Mouse (Mus musculus) hindbrain, embryonic 15.5 days (tissue): Measurements from ENCODE around the gene Mzt1. TPM values are rescaled to one million over a fixed set of nuclear protein-coding genes. Genes with fewer than 3 reads are reported as not detected.

Experiments
- ATAC-seq: fragments of 200-750 bp; cut with Nextera tagmentation; 2 replicates; pipeline ENCODE4 v1.8.0; 2017; ENCODE audit warnings: low read depth, moderate number of reproducible peaks, moderate TSS enrichment; ENCODE audit not compliant: low FRiP score
- H3K27ac ChIP-seq: fragments of 300-500 bp; sonication (generic); replicated peaks from 2 replicates; pipeline ENCODE4 v1.5.1; 2015; ENCODE audit warnings: mild to moderate bottlenecking, inconsistent platforms
- H3K27me3 ChIP-seq: fragments of 300-500 bp; sonication (generic); 2 replicates; pipeline ENCODE4 v1.6.1; 2015; ENCODE audit warnings: control low read depth, inconsistent platforms
- H3K36me3 ChIP-seq: fragments of 300-500 bp; sonication (generic); 2 replicates; pipeline ENCODE4 v1.6.1; 2015; ENCODE audit warnings: control low read depth, inconsistent platforms
- H3K4me1 ChIP-seq: fragments of 300-500 bp; sonication (generic); replicated peaks from 2 replicates; pipeline ENCODE4 v1.6.1; 2015; ENCODE audit warnings: control low read depth, inconsistent platforms
- H3K4me2 ChIP-seq: fragments of 300-500 bp; sonication (generic); 2 replicates; pipeline ENCODE4 v1.6.1; 2015; ENCODE audit warnings: moderate library complexity, mild to moderate bottlenecking, inconsistent platforms
- H3K4me3 ChIP-seq: fragments of 300-500 bp; sonication (generic); 2 replicates; pipeline ENCODE4 v1.5.1; 2015; ENCODE audit warnings: mild to moderate bottlenecking, inconsistent platforms
- H3K9ac ChIP-seq: fragments of 300-500 bp; sonication (generic); 2 replicates; pipeline ENCODE4 v1.6.1; 2015; ENCODE audit warnings: inconsistent platforms
- H3K9me3 ChIP-seq: fragments of 300-500 bp; sonication (generic); 2 replicates; pipeline ENCODE4 v1.6.1; 2016; ENCODE audit warnings: control low read depth, inconsistent platforms
- WGBS: fragments of 180-500 bp; shearing (Covaris S2); methylation state at CpG from one replicate; pipeline ENCODE4 v1.1.7; 2015; 5-methylcytosine and 5-hydroxymethylcytosine counted together
- polyA plus RNA-seq: library from polyadenylated mRNA; unstranded; fragments of >200 nt; fragmentation: Nextera tagmentation; extraction: Ambion mirVana; gene quantifications from 2 replicates; pipeline ENCODE4 v1.2.1, GENCODE M21; 2015

Mzt1 gene
- polyA plus RNA-seq: 98.4 and 99.5 TPM in 2 replicates

GRCm38 (mm10) chr14:99046031-99046781 lies at the start of gene Mzt1, which contains the start of gene Bora:
Gene Mzt1 (minus strand): TSS chr14:99046134.
Gene Bora (plus strand): TSS chr14:99046222.
- peak; percentile 96 for ATAC-seq
- H3K4me1 ChIP-seq: peaks cover 26% of the 10 kb centered on the region
- H3K4me3 ChIP-seq: peak within 1 kb of the TSS; percentile 90
- H3K36me3 ChIP-seq: no peaks in the 10 kb centered on the region
- H3K9me3 ChIP-seq: no peaks in the 10 kb centered on the region
- under 1% methylated on average over 80 of the region's 81 CpGs for WGBS
- peak within 1 kb of the TSS; percentile 81 for H3K27ac ChIP-seq
- peak within 1 kb of the TSS; percentile 93 for H3K9ac ChIP-seq
- no peaks in the 10 kb centered on the region for H3K27me3 ChIP-seq
- peak within 1 kb of the TSS; percentile 70 for H3K4me2 ChIP-seq

DNA sequence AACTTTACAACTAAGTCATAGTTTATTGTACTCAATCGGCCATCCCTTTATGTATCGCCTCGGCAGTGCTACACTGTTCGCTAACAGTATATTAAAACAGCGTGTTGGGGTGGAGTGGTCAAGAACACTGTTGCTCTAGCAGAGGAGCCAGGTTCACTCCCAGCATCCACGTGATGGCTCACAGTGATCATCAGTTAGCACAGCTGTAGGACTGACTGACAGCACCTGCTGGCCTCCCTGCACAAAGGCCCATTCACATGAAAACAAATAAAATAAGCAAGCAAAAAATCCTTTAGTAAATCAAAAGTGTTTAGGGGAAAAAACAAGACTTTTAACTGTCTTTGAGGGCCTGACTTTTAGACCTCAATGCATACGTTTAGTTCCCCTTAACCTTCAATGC lies 43.0 kb upstream of the Mzt1 start:
- Histone ChIP-seq H3K9me3 (no peaks in the 10 kb centered on the region), H3K9ac (no peak overlapping the region), H3K4me2 (no peak overlapping the region), H3K4me1 (no peaks in the 10 kb centered on the region), H3K27me3 (no peaks in the 10 kb centered on the region), H3K36me3 (peaks cover 64% of the 10 kb centered on the region), H3K27ac (no peak overlapping the region), H3K4me3 (no peak overlapping the region)
- 94% methylated on average over 7 of the region's 7 CpGs for WGBS
- no peak for ATAC-seq

GRCm38 (mm10) chr14:99071146-99071545 lies 25.2 kb upstream of the Mzt1 start:
- no peak overlapping the region for H3K4me2 ChIP-seq
- H3K9ac ChIP-seq: no peak overlapping the region
- H3K4me3 ChIP-seq: no peak overlapping the region
- H3K36me3 ChIP-seq: peaks cover 7% of the 10 kb centered on the region
- no peak for ATAC-seq
- H3K27ac ChIP-seq: no peak overlapping the region
- no peaks in the 10 kb centered on the region for H3K4me1 ChIP-seq
- no peaks in the 10 kb centered on the region for H3K9me3 ChIP-seq
- H3K27me3 ChIP-seq: no peaks in the 10 kb centered on the region
- 90% methylated on average over 4 of the region's 4 CpGs for WGBS

GRCm38 (mm10) chr14:99063091-99063490 lies 17.2 kb upstream of the Mzt1 start:
- no peaks in the 10 kb centered on the region for H3K9me3 ChIP-seq
- H3K27ac ChIP-seq: no peak overlapping the region
- H3K4me2 ChIP-seq: no peak overlapping the region
- H3K9ac ChIP-seq: no peak overlapping the region
- no peaks in the 10 kb centered on the region for H3K4me1 ChIP-seq
- no peak for ATAC-seq
- no peak overlapping the region for H3K4me3 ChIP-seq
- no peaks in the 10 kb centered on the region for H3K36me3 ChIP-seq
- 97% methylated on average over 2 of the region's 2 CpGs for WGBS
- no peaks in the 10 kb centered on the region for H3K27me3 ChIP-seq

GRCm38 (mm10) chr14:99060616-99061015 lies 14.7 kb upstream of the Mzt1 start:
- Histone ChIP-seq H3K9me3 (no peaks in the 10 kb centered on the region), H3K27me3 (no peaks in the 10 kb centered on the region), H3K27ac (no peak overlapping the region), H3K4me3 (no peak overlapping the region), H3K36me3 (no peaks in the 10 kb centered on the region), H3K4me1 (no peaks in the 10 kb centered on the region), H3K4me2 (no peak overlapping the region), H3K9ac (no peak overlapping the region)
- ATAC-seq: no peak
- WGBS: 90% methylated on average over 12 of the region's 12 CpGs

DNA sequence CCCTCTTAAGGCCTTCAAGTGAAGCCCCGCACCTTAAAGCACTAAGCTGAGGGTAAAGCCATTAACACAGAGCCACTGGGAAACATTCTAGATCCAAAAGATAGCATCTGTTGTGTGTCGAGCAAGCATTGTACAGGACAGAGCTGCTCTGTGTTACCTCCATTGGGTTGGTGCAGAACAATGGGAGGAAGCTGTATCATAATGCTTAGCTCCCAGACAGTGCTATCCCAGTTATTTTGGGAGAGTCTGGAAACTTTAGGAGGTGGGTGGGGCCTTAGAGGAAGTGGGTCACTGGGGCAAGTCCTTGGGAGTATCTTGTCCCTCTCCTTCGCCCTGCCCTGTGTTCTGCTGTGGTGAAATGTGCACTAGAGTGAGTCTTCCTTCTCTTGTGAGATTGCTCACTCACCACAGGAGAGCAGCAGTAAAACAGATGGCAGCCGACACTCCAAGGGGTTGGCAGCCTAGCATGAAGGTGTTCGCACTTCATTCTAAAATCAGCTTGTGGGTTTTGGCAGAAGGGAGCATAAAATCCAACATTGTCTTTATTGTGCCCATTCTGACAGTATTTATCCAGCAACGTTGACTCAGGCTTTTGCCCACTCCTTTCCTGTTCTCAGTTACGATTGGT lies 13.1 kb upstream of the Mzt1 start:
- 85% methylated on average over 7 of the region's 7 CpGs for WGBS
- no peak overlapping the region for H3K4me3 ChIP-seq
- ATAC-seq: 0 out of 2 replicates have a peak, but pooled peaks have one; percentile 30

GRCm38 (mm10) chr14:99046782-99047181 lies 848 bp upstream of the Mzt1 start:
- H3K9ac ChIP-seq: peak overlapping the region; percentile 93
- no peaks in the 10 kb centered on the region for H3K27me3 ChIP-seq
- no peaks in the 10 kb centered on the region for H3K36me3 ChIP-seq
- peak overlapping the region; percentile 70 for H3K4me2 ChIP-seq
- WGBS: under 1% methylated on average over 15 of the region's 15 CpGs
- H3K27ac ChIP-seq: no peak overlapping the region
- H3K4me3 ChIP-seq: peak overlapping the region; percentile 90
- peak; percentile 21; the same call in 1 of the 2 replicates for ATAC-seq
- H3K9me3 ChIP-seq: no peaks in the 10 kb centered on the region
- peaks cover 21% of the 10 kb centered on the region for H3K4me1 ChIP-seq

More for the DNA sequence above, 13.1 kb upstream of the Mzt1 start:
- H3K27me3 ChIP-seq: no peaks in the 10 kb centered on the region
- no peaks in the 10 kb centered on the region for H3K9me3 ChIP-seq
- H3K9ac ChIP-seq: no peak overlapping the region
- no peaks in the 10 kb centered on the region for H3K4me1 ChIP-seq
- H3K4me2 ChIP-seq: no peak overlapping the region
- H3K27ac ChIP-seq: no peak overlapping the region
- no peaks in the 10 kb centered on the region for H3K36me3 ChIP-seq

DNA sequence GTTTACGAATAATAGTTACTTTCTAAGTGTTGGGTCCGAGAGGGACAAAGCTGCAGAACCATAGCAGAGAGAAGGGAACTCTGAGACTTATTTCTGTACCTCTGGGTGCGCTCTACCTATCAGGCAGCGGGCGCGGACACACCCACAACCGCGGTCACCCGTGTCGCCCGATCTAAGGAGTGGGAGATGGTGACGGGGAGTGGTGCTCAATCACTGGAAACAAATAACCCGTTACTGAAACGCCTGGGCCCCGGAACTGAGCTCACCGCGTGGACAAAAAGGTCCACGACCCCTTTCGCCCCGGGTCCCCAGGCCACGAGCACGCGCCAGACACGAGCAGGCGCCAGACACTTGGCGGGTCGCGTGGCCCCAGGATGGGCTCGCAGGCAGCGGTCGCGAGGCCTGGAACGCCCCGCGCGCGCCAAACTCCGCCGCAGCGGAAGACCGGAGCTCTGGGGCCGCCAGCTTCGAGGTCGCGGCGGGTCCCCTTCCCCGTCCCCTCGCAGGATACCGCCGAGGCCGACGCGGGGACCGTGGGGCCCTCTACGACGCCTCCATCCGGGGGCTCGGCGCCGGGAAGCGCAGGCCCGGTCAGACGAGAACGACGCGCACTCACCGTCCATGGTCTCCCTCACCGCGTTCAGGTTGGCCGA lies 430 bp downstream of the Mzt1 start:
- peak overlapping the region; percentile 70 for H3K4me2 ChIP-seq
- H3K36me3 ChIP-seq: no peaks in the 10 kb centered on the region
- H3K27me3 ChIP-seq: no peaks in the 10 kb centered on the region
- no peaks in the 10 kb centered on the region for H3K9me3 ChIP-seq
- no peak for ATAC-seq
- peak overlapping the region; percentile 81 for H3K27ac ChIP-seq
- peak overlapping the region; percentile 90 for H3K4me3 ChIP-seq
- H3K4me1 ChIP-seq: peaks cover 28% of the 10 kb centered on the region
- H3K9ac ChIP-seq: peak overlapping the region; percentile 93
- under 1% methylated on average over 69 of the region's 70 CpGs for WGBS

DNA sequence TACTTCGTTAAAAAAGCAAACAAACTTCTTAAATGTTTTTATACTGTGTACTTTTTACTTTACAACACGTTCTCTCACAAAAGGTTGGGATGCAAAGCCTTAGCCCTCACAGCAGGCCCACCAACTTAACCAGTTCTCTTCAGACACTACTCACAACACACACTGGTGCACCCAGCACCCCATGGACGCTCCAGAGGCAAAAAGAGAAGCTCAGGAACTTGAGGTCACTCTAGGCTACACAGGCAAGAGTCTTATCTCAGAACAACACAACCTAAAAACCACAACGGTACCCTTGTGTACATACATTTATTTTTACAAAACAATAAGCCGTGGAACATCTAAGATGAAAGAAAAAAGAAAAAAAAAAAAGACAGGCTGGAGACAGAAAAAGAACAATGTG lies 1.2 kb downstream of the Mzt1 start:
- H3K4me3 ChIP-seq: peak overlapping the region; percentile 90
- peak overlapping the region; percentile 70 for H3K4me2 ChIP-seq
- WGBS: 4% methylated on average over 5 of the region's 5 CpGs
- no peaks in the 10 kb centered on the region for H3K27me3 ChIP-seq
- no peak for ATAC-seq
- 0 out of 2 replicates have a peak, but pooled peaks cover 3% of the 10 kb centered on the region for H3K36me3 ChIP-seq
- H3K9ac ChIP-seq: peak overlapping the region; percentile 93
- H3K9me3 ChIP-seq: no peaks in the 10 kb centered on the region
- H3K4me1 ChIP-seq: peaks cover 28% of the 10 kb centered on the region
- H3K27ac ChIP-seq: no peak overlapping the region

- Histone ChIP-seq H3K4me2 (peak overlapping the region; percentile 70), H3K27me3 (no peaks in the 10 kb centered on the region), H3K4me3 (peak overlapping the region; percentile 90; the same call in 1 of the 2 replicates), H3K9me3 (no peaks in the 10 kb centered on the region), H3K4me1 (peaks cover 28% of the 10 kb centered on the region), H3K27ac (no peak overlapping the region), H3K9ac (0 out of 2 replicates have a peak overlapping the region, but pooled peaks have one; percentile 34), H3K36me3 (0 out of 2 replicates have a peak, but pooled peaks cover 3% of the 10 kb centered on the region)
- ATAC-seq: no peak
- WGBS: 28% methylated on average over 10 of the region's 10 CpGs
These were observed 1.8 kb downstream of the Mzt1 start for GRCm38 (mm10) chr14:99044096-99044495.

DNA sequence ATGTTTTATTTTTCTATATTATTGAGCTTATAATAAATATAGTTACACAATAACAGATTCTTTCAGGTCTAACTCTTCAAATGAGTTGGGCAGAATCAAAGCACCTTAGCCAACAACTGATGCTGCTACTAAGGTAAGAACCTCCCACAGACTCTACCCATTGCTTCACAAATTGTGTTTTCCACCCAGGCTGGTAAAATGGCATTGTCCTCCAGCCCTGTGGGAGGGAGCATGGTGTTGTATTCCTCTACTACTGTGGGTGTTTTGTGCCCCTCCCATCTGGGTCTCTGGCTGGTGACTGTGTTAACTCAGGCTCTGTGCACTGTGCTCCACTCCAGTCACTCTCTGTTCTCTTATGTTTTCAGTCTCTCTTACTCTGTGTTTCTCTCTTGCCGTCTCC lies 2.4 kb downstream of the Mzt1 start:
- H3K36me3 ChIP-seq: 0 out of 2 replicates have a peak, but pooled peaks cover 6% of the 10 kb centered on the region

More for the DNA sequence above, 2.4 kb downstream of the Mzt1 start:
- 0 out of 2 replicates have a peak overlapping the region, but pooled peaks have one; percentile 1 for H3K9ac ChIP-seq
- no peaks in the 10 kb centered on the region for H3K27me3 ChIP-seq
- 35% methylated on average over 1 of the region's 1 CpGs for WGBS
- peak overlapping the region; percentile 90; the same call in 1 of the 2 replicates for H3K4me3 ChIP-seq
- peaks cover 28% of the 10 kb centered on the region for H3K4me1 ChIP-seq
- no peak overlapping the region for H3K27ac ChIP-seq
- no peaks in the 10 kb centered on the region for H3K9me3 ChIP-seq
- peak overlapping the region; percentile 70 for H3K4me2 ChIP-seq
- ATAC-seq: no peak
